Mouse (Mus musculus) lung, postnatal 0 days (tissue): ENCODE results near the gene Oxa1l.
A peak's percentile ranks its signal among the peaks of the same experiment; 100 is the strongest.

Source experiments
- CTCF ChIP-seq: IDR thresholded peaks from 2 replicates; pipeline ENCODE4 v1.5.1; 2016; ENCODE audit warnings: antibody characterized with exemption, mild to moderate bottlenecking
- EP300 ChIP-seq: IDR thresholded peaks from 2 replicates; pipeline ENCODE4 v1.6.1; 2016; ENCODE audit warnings: antibody characterized with exemption, mild to moderate bottlenecking, control low read depth

DNA sequence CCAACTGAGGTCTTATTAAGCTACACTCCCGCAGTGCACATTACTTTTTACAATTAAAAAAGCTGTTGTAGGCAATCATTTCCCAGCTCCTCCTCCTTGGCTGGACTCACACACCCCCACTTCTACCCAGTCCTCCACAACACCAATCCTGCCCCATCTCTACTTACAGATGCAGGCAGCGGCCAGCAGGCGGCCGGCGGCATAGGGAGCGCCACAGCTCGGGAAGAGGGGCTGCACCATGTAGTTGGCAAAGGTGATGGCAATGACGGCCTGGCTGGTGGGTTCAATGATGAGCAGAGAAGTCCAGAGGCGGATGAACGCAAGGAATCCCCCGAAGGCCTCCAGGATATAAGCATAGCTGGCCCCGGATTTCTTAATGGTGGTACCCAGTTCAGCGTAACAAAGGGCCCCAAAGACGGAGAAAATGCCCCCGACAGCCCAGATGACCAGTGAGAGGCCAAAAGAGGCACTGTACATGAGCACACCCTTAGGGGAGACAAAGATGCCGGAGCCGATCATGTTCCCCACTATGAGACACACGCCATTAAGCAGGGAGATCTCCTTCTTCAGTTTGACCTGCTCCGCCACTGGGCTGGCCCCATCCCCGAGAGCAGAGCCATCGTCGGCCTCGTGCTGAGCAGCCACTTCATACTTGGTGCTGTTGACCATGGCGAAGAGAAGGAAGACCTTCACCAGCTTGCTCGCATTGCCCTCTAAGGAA, 47.9 kb downstream of the Oxa1l start:
- peak; percentile 46 for TF ChIP-seq CTCF
- no peak for TF ChIP-seq EP300
